Mouse (Mus musculus): ENCODE measurements around the gene Spag17. TPM values are rescaled to one million over a fixed set of nuclear protein-coding genes. Genes with fewer than 3 reads are reported as not detected.

Gene Spag17
- polyA plus RNA-seq, 1 experiment, result not detected

DNA sequence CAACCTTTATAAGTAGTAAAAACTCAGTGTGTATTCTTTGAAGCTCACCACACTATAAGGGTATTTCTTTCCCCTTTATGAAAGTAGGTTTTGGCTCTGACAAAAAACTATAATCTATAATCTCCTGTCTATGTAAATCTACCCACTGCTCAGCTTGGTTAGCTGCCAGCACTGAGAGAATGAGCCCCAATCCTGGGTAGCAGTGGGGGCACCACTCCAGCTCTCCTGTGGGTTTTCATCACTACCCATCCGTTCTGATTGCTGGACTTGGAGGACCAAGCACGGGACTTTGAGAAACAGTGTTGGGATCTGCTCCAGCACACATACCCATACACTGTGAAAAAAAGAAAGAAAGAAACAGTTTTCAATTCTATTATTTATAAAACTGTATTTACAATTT, 236.8 kb downstream of the Spag17 start:
- Histone ChIP-seq H3K4me3 (ENCODE audit: insufficient read depth, low read depth, low read length) (no peak overlapping the region), H3K27ac (ENCODE audit: insufficient read depth, low read depth, low read length) (no peak overlapping the region), H3K4me1 (ENCODE audit: control insufficient read depth, insufficient read depth, low read length) (no peaks in the 10 kb centered on the region)
- TF ChIP-seq CTCF (IDR thresholded peaks at IDR 0.05; ENCODE audit: insufficient read depth, low read depth, low read length) (no peak), POLR2A (IDR thresholded peaks at IDR 0.05; ENCODE audit: insufficient read depth, low read depth, low read length) (no peak)
- 29% methylated on average over 2 of the region's 2 CpGs for WGBS

DNA sequence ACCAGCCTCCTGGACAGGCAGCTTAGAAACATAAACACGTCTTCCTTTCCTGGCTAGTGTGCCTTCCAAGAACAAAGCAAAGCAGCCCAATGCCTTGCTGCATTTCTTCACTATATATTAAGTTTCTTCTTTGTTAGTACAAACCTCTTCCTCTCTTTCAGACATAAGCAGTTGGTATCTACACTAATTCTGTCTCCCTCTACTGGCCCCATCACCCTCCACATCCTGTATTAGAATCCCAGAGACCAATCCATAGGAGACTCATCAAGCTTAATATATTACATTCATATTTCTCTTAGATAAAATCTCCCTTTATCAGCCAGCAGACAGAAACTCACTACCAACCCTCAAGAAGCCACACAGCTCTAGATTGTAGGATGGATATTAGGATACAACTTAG, 237.2 kb downstream of the Spag17 start:
- 26% methylated on average over 1 of the region's 1 CpGs for WGBS
- no peak for TF ChIP-seq POLR2A (IDR thresholded peaks at IDR 0.05; ENCODE audit: insufficient read depth, low read depth, low read length)
- TF ChIP-seq CTCF (IDR thresholded peaks at IDR 0.05; ENCODE audit: insufficient read depth, low read depth, low read length), result no peak
- Histone ChIP-seq H3K4me3 (ENCODE audit: insufficient read depth, low read depth, low read length) (no peak overlapping the region), H3K4me1 (ENCODE audit: control insufficient read depth, insufficient read depth, low read length) (no peaks in the 10 kb centered on the region), H3K27ac (ENCODE audit: insufficient read depth, low read depth, low read length) (no peak overlapping the region)

DNA sequence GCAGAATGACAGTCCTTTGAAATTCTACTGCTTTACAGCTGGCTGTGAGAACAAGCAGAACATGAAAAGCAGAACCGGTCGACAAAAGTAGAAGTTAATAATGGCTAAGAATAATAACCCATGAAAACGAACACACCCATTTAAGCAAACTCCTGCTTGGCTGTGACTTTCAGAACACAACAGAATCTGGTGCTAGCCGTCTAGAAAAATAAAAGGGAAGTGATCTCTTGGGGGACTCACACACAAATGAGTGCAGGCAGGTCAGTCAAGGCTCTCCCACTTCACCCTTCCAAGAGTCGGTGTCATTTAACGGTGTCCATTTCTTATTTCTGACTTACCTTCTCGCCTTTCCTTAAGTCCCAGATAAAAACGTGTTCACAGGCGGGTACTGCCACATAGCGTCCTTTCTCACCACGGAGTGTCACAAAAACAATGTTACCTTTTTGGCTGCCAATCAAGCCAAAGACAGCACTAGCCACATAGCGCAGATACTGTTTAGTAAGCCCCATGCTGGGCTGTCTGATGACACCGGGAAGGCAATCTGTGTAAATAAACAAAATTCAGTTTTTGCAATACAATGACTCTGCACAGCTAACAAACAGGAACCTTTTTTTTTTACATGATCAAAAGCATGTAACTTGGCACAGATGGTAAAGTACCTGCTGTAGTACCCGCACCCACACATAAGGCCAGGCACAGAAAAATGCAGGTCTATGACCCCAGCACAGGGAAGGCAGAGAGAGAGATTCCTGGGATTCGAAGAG, 275.7 kb downstream of the Spag17 start:
- H3K27ac ChIP-seq (ENCODE audit: insufficient read depth, low read depth, low read length), result no peak overlapping the region
- 81% methylated on average over 15 of the region's 15 CpGs for WGBS
- no peak for TF ChIP-seq CTCF (IDR thresholded peaks at IDR 0.05; ENCODE audit: insufficient read depth, low read depth, low read length)
- no peak for TF ChIP-seq POLR2A (IDR thresholded peaks at IDR 0.05; ENCODE audit: insufficient read depth, low read depth, low read length)
- peaks cover 2% of the 10 kb centered on the region; the same call in 1 of the 2 replicates for H3K4me1 ChIP-seq (ENCODE audit: control insufficient read depth, insufficient read depth, low read length)
- H3K4me3 ChIP-seq (ENCODE audit: insufficient read depth, low read depth, low read length), result no peak overlapping the region

DNA sequence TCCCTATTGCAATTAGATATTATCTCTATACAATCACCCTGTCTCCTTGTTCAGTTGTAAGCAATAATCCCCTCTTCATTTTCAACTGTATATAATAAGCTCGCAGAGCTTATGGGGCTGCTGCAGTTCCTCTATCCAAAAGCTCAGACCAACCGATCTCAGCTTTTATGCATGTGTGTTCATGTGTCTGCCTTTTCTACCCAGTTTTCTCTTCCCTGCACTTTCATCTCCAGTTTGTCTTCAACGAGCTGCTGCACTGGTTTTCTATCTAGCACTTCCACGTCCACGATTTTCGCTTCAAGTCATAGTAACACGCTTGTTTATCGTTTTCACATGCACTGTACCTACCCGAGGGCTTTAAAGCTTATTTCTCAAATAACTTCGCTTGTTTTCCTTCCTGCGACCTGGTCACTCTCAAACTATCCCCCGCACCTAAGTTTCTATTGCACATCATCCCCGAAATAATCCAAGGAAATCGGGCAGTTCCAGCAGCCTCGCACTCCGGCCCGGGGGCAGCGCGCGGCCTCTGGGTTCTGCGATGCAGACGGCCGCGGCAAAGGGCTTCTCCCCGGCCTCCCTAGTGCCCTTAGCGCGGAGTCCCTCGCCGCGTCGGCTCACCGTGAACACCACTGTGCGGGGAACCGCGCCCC, 276.6 kb downstream of the Spag17 start:
- H3K4me3 ChIP-seq (ENCODE audit: insufficient read depth, low read depth, low read length), result peak overlapping the region; percentile 92
- H3K4me1 ChIP-seq (ENCODE audit: control insufficient read depth, insufficient read depth, low read length), result peaks cover 2% of the 10 kb centered on the region; the same call in 1 of the 2 replicates
- under 1% methylated on average over 35 of the region's 35 CpGs for WGBS
- no peak for TF ChIP-seq CTCF (IDR thresholded peaks at IDR 0.05; ENCODE audit: insufficient read depth, low read depth, low read length)
- H3K27ac ChIP-seq (ENCODE audit: insufficient read depth, low read depth, low read length), result no peak overlapping the region

GRCm38 (mm10) chr3:100162315-100163105, 277.3 kb downstream of the Spag17 start, which contains the start of the genes Gdap2 and Wdr3:
Gene Gdap2 (plus strand): TSS chr3:100162381.
Gene Wdr3 (minus strand): TSS chr3:100162407.
- under 1% methylated on average over 55 of the region's 55 CpGs for WGBS

DNA sequence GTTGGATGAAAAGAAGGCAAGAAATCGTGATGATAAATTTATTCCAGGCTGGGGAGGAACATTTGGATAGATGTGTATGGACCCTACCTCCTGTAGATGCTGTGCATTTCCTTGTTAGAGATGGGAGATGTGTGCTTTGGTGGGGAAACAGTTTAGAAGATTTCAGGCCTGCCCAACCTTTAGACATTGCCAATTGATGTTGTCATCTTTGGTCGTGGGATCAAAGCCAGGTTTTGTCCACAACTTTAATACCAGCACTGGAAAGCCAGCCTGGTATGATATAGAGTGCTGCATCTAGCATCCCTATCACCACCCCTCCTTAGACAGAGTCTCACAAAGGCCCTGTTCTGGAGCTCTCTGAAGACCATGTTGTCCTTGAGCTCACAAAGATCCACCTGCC, 278.4 kb downstream of the Spag17 start:
- H3K4me3 ChIP-seq (ENCODE audit: insufficient read depth, low read depth, low read length), result no peak overlapping the region
- whole genome bisulfite sequencing, result 75% methylated on average over 2 of the region's 2 CpGs

More at GRCm38 (mm10) chr3:100162315-100163105, 277.3 kb downstream of the Spag17 start, which contains the start of the genes Gdap2 and Wdr3:
- Histone ChIP-seq H3K27ac (ENCODE audit: insufficient read depth, low read depth, low read length) (peak within 1 kb of the TSS; percentile 85), H3K4me3 (ENCODE audit: insufficient read depth, low read depth, low read length) (peak within 1 kb of the TSS; percentile 92), H3K4me1 (ENCODE audit: control insufficient read depth, insufficient read depth, low read length) (peaks cover 2% of the 10 kb centered on the region; the same call in 1 of the 2 replicates)
- TF ChIP-seq CTCF (IDR thresholded peaks at IDR 0.05; ENCODE audit: insufficient read depth, low read depth, low read length), result no peak
- TF ChIP-seq POLR2A (IDR thresholded peaks at IDR 0.05; ENCODE audit: insufficient read depth, low read depth, low read length), result peak; percentile 95

DNA sequence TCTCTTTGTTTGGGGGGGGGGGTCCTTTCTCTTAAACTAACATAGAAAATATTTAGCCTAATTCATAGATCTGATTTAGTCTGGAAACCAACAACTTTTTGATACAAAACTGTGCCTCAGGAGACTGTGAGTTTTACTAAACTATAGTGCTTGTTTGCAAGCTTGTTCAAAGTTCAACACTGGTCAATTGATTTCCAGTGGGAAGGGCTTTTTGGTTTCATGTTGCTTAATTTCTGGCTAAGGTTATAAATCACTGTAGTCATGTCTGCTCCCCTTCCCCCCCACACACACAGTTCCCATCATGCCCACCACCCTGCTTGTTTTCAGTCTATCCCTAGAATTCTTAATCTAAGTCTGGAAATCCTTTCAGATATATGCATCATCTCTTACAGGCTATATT, 279.8 kb downstream of the Spag17 start:
- Histone ChIP-seq H3K4me1 (ENCODE audit: control insufficient read depth, insufficient read depth, low read length) (peaks cover 2% of the 10 kb centered on the region; the same call in 1 of the 2 replicates), H3K4me3 (ENCODE audit: insufficient read depth, low read depth, low read length) (no peak overlapping the region), H3K27ac (ENCODE audit: insufficient read depth, low read depth, low read length) (no peak overlapping the region)
- TF ChIP-seq CTCF (IDR thresholded peaks at IDR 0.05; ENCODE audit: insufficient read depth, low read depth, low read length), result no peak
- no peak for TF ChIP-seq POLR2A (IDR thresholded peaks at IDR 0.05; ENCODE audit: insufficient read depth, low read depth, low read length)

More for the DNA sequence above, 278.4 kb downstream of the Spag17 start:
- Histone ChIP-seq H3K27ac (ENCODE audit: insufficient read depth, low read depth, low read length) (no peak overlapping the region), H3K4me1 (ENCODE audit: control insufficient read depth, insufficient read depth, low read length) (peaks cover 2% of the 10 kb centered on the region; the same call in 1 of the 2 replicates)
- TF ChIP-seq POLR2A (IDR thresholded peaks at IDR 0.05; ENCODE audit: insufficient read depth, low read depth, low read length) (no peak), CTCF (IDR thresholded peaks at IDR 0.05; ENCODE audit: insufficient read depth, low read depth, low read length) (no peak)

GRCm38 (mm10) chr3:100176031-100176430, 290.8 kb downstream of the Spag17 start:
- 92% methylated on average over 2 of the region's 2 CpGs for WGBS
- Histone ChIP-seq H3K4me3 (ENCODE audit: insufficient read depth, low read depth, low read length) (no peak overlapping the region), H3K4me1 (ENCODE audit: control insufficient read depth, insufficient read depth, low read length) (no peaks in the 10 kb centered on the region), H3K27ac (ENCODE audit: insufficient read depth, low read depth, low read length) (no peak overlapping the region)
- TF ChIP-seq CTCF (IDR thresholded peaks at IDR 0.05; ENCODE audit: insufficient read depth, low read depth, low read length) (no peak), POLR2A (IDR thresholded peaks at IDR 0.05; ENCODE audit: insufficient read depth, low read depth, low read length) (no peak)

Measured in olfactory bulb, adult 2 months (tissue).